Mouse (Mus musculus): ENCODE measurements at regions not wholly inside any gene's neighbourhood (a gene's known extent, or its start where the extent isn't known, plus 50 kb on each side); places are given as distances from the start of the nearest gene placed in this dataset.

- in situ Hi-C loops (cut with MboI, MseI) = no loop called here
These were observed 93.3 kb downstream of the Zfp281 start for GRCm38 (mm10) chr1:136717830-136718517.

- in situ Hi-C loops (cut with MboI, MseI) = no loop called here
These were observed 99.2 kb downstream of the Zfp281 start for GRCm38 (mm10) chr1:136723839-136724443.

- in situ Hi-C loops (cut with MboI, MseI) = no loop called here
These were observed 100.5 kb downstream of the Zfp281 start for GRCm38 (mm10) chr1:136725242-136725641.

- in situ Hi-C loops (cut with MboI, MseI) = no loop called here
These were observed 101.6 kb downstream of the Zfp281 start for GRCm38 (mm10) chr1:136726145-136726935.

- in situ Hi-C loops (cut with MboI, MseI) = no loop called here
These were observed 103.3 kb downstream of the Zfp281 start for GRCm38 (mm10) chr1:136727868-136728631.

GRCm38 (mm10) chr1:136728632-136728944 lies 103.9 kb downstream of the Zfp281 start:
- in situ Hi-C loops (cut with MboI, MseI) = no loop called here

GRCm38 (mm10) chr1:136730638-136731037 lies 105.9 kb downstream of the Zfp281 start:
- in situ Hi-C loops (cut with MboI, MseI) = no loop called here

- in situ Hi-C loops (cut with MboI, MseI) = loop anchor here (5.0 kb wide), 1 partner anchor 186 kb away; no protein-coding TSS in a partner anchor
These were observed 113.3 kb downstream of the Zfp281 start for GRCm38 (mm10) chr1:136738030-136738429.

- in situ Hi-C loops (cut with MboI, MseI) = loop anchor here (5.0 kb wide), 1 partner anchor 187 kb away; no protein-coding TSS in a partner anchor
These were observed 114.8 kb downstream of the Zfp281 start for GRCm38 (mm10) chr1:136739486-136739885.

GRCm38 (mm10) chr1:136741061-136741460 lies 116.4 kb downstream of the Zfp281 start:
- in situ Hi-C loops (cut with MboI, MseI) = no loop called here

- in situ Hi-C loops (cut with MboI, MseI) = no loop called here
These were observed 124.5 kb downstream of the Zfp281 start for GRCm38 (mm10) chr1:136749188-136749587.

- in situ Hi-C loops (cut with MboI, MseI) = no loop called here
These were observed 126.9 kb downstream of the Zfp281 start for GRCm38 (mm10) chr1:136751464-136752191.

GRCm38 (mm10) chr1:136754286-136754685 lies 129.6 kb downstream of the Zfp281 start:
- in situ Hi-C loops (cut with MboI, MseI) = no loop called here

- in situ Hi-C loops (cut with MboI, MseI) = no loop called here
These were observed 134.0 kb downstream of the Zfp281 start for GRCm38 (mm10) chr1:136758730-136759129.

GRCm38 (mm10) chr1:136759164-136759563 lies 134.5 kb downstream of the Zfp281 start:
- in situ Hi-C loops (cut with MboI, MseI) = no loop called here

GRCm38 (mm10) chr1:136761467-136761866 lies 136.8 kb downstream of the Zfp281 start:
- in situ Hi-C loops (cut with MboI, MseI) = no loop called here

- in situ Hi-C loops (cut with MboI, MseI) = no loop called here
These were observed 144.3 kb downstream of the Zfp281 start for GRCm38 (mm10) chr1:136768969-136769401.

GRCm38 (mm10) chr1:136773743-136774142 lies 149.0 kb downstream of the Zfp281 start:
- in situ Hi-C loops (cut with MboI, MseI) = no loop called here

- in situ Hi-C loops (cut with MboI, MseI) = no loop called here
These were observed 151.5 kb downstream of the Zfp281 start for GRCm38 (mm10) chr1:136776211-136776610.

GRCm38 (mm10) chr1:136777263-136777980 lies 152.7 kb downstream of the Zfp281 start:
- in situ Hi-C loops (cut with MboI, MseI) = no loop called here
